Mouse (Mus musculus): ENCODE measurements around the gene 2610044O15Rik8. TPM values are rescaled to one million over a fixed set of nuclear protein-coding genes. Genes with fewer than 3 reads are reported as not detected.
A peak's percentile ranks its signal among the peaks of the same experiment; 100 is the strongest.
"Not testable (repeated sequence)": the region's sequence is repeated elsewhere in the genome, so short reads cannot be mapped to it uniquely, and the experiment has no call there.

Gene 2610044O15Rik8
- polyA plus RNA-seq (2015; fragmentation: Nextera tagmentation; extraction: Ambion mirVana) = 24.0 and 27.8 TPM in 2 replicates

DNA sequence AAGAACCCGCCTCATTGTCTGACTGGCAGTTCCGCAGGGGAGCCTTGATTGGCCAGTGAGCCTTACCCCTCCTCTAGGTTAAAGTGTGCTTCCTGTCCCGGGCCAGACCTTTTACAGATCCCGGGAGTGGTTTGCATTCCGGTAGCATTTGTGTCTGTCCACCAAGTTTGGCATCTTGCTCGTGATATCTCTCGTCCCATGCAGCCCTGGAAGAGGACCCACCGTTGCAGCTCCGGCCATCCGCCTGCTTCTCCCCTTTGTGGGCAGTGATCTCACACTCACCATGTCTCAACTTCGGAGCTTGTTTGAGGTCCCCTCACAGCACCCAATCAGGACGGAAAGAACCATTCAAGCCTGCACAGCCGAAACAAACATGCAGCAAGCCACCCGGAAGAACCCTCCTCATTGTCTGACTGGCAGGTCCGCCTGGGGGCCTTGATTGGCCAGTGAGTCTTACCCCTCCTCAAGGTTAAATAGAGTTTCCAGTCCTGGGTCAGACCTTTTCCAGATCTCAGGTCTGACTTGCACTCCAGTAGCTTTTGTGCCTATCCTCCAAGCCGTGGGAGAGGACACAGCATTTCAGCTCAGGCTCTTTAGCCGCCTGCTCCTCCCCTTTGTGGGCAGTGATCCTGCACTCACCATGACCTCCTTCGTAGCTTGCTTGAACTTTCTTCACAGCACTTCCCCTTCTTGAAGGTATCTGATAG is at the start of gene 2610044O15Rik8:
Gene 2610044O15Rik8 (minus strand): TSS at position 380 of the 707 bp plus-strand sequence.
- Histone ChIP-seq H3K9ac (peak within 1 kb of the TSS; percentile 69), H3K4me2 (peak within 1 kb of the TSS; percentile 72), H3K27me3 (no peaks in the 10 kb centered on the region), H3K9me3 (replicated peaks) (no peaks in the 10 kb centered on the region), H3K27ac (peak within 1 kb of the TSS; percentile 89), H3K4me3 (peak within 1 kb of the TSS; percentile 60), H3K4me1 (peaks cover 15% of the 10 kb centered on the region), H3K36me3 (ENCODE audit: poor library complexity, severe bottlenecking) (no peaks in the 10 kb centered on the region)
- peak; percentile 100 for ATAC-seq
- 3% methylated on average over 18 of the region's 18 CpGs for WGBS

DNA sequence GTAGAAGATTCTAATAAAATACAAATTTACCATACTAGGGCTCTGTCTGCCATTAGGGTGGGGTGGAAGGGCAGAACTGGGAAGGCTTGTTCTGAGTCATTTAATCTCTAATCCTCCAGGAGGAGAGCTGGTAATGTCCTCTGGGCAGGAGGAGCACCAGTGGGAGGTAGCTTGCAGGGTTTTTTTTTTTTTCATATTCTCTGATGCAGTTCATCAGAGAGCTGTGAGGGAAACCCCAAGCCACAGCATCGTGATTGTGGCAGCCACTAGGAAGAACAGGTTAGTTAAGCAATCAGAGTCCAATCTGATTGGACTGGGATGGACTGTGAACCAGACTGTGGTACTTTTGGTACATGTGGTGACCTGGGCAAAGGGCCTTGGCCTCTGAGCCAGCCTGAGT is 31.7 kb upstream of the 2610044O15Rik8 start:
- Histone ChIP-seq H3K4me2 (no peak overlapping the region), H3K9me3 (replicated peaks) (peaks cover 23% of the 10 kb centered on the region), H3K4me3 (no peak overlapping the region), H3K4me1 (0 out of 2 replicates have a peak, but pooled peaks cover 3% of the 10 kb centered on the region), H3K36me3 (ENCODE audit: poor library complexity, severe bottlenecking) (peaks cover 37% of the 10 kb centered on the region), H3K27me3 (no peaks in the 10 kb centered on the region), H3K27ac (no peak overlapping the region), H3K9ac (no peak overlapping the region)
- no peak for ATAC-seq
- WGBS = 91% methylated on average over 1 of the region's 1 CpGs

DNA sequence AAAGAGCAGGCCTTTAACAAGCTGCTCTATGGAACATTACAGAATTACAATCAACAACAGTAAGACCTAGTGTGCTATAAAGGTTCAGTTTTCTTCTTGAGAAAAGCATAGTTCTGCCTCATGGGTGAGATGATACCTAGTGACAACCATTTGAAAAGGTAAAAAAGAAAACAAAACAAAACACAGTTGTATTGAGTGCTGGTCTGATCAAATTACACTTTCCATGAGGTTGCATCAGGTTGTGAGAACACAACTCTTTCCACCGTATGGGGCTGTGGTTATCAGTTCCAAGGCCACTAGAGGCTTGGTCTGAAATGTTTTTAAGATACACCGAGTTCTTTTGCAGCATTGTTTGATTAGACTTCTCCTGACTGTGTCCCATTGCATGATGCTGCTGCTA is 30.1 kb upstream of the 2610044O15Rik8 start:
- peaks cover 20% of the 10 kb centered on the region for H3K36me3 ChIP-seq (ENCODE audit: poor library complexity, severe bottlenecking)
- WGBS = 86% methylated on average over 2 of the region's 2 CpGs
- peak overlapping the region; percentile 71 for H3K4me2 ChIP-seq
- no peaks in the 10 kb centered on the region for H3K27me3 ChIP-seq
- H3K27ac ChIP-seq = no peak overlapping the region
- no peak for ATAC-seq
- peak overlapping the region; percentile 51; the same call in 1 of the 2 replicates for H3K4me3 ChIP-seq
- H3K4me1 ChIP-seq = 0 out of 2 replicates have a peak, but pooled peaks cover 3% of the 10 kb centered on the region
- 0 out of 2 replicates have a peak overlapping the region, but pooled peaks have one; percentile 65 for H3K9ac ChIP-seq
- peaks cover 16% of the 10 kb centered on the region for H3K9me3 ChIP-seq (replicated peaks)

DNA sequence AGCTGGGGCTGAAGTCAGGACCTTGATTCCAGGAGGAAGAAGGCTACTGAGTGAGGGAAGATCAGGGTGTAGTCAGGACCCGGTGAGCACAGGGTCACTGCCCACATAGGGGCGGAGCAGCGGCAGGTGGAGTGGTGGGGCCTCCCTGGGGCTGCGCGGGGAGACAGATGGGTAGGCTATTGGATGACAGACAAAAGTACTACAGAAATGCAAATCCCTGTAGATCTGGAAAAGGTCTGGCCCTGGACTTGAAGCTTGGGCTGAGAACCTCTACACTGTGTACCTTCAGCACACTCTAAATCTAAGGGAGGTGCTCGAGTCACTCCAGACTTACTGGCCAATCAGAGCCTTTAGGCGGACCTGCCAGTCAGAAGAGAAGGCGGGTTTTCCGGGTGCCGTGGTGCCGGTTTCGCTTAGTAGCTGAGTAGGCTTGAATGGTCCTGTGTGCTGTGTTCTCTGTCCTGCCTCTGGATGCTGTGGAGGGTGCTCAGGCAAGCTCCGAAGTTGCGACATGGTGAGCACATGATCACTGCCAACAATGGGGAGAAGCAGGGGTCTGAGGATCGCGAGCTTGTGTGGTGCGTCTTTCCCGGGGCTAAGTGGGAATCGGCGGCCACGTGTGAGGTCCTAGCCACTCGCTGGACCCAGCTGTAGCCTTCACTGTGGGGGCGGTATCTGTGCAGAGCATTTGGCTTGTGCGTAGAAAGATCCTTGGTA is 29.2 kb upstream of the 2610044O15Rik8 start:
- Histone ChIP-seq H3K36me3 (ENCODE audit: poor library complexity, severe bottlenecking) (peaks cover 11% of the 10 kb centered on the region), H3K27ac (peak overlapping the region; percentile 14; the same call in 1 of the 2 replicates), H3K9me3 (replicated peaks) (peaks cover 15% of the 10 kb centered on the region), H3K4me3 (peak overlapping the region; percentile 51), H3K4me2 (peak overlapping the region; percentile 71), H3K9ac (peak overlapping the region; percentile 65)
- ATAC-seq = peak; percentile 99
- H3K4me1 ChIP-seq, H3K27me3 ChIP-seq: not testable (repeated sequence)
- under 1% methylated on average over 24 of the region's 24 CpGs for WGBS

DNA sequence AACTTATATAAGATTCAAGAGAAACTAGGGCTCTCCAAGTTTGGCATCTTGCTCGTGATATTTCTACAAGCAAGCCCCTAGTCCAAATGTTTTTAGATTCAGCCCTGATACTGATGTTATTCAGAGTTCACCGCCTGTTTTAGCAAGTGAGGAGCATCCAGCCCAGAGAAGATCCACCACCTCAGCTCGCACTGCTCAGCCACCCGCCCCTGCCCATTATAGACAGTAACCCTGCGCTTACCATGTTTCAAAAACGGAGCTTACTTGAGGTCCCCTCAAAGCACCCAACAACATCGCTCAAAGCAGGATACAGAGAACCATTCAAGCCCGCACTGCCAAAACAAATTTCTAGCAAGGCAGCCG is 561 bp downstream of the 2610044O15Rik8 start:
- Histone ChIP-seq H3K27ac (peak overlapping the region; percentile 89; the same call in 1 of the 2 replicates), H3K36me3 (ENCODE audit: poor library complexity, severe bottlenecking) (no peaks in the 10 kb centered on the region), H3K9ac (peak overlapping the region; percentile 69), H3K4me1 (peaks cover 15% of the 10 kb centered on the region), H3K4me2 (peak overlapping the region; percentile 72), H3K4me3 (peak overlapping the region; percentile 60), H3K27me3 (no peaks in the 10 kb centered on the region), H3K9me3 (replicated peaks) (no peaks in the 10 kb centered on the region)
- ATAC-seq = no peak
- WGBS = under 1% methylated on average over 9 of the region's 9 CpGs

Other genes starting within 250 kb of the 2610044O15Rik8 start
- 0.09 TPM in 1 of 2 replicates, not detected in the other for gene Ccdc7a, start 168.9 kb downstream of the 2610044O15Rik8 start, polyA plus RNA-seq (2015; fragmentation: Nextera tagmentation; extraction: Ambion mirVana)
- gene Ccdc7b, start 167.3 kb downstream of the 2610044O15Rik8 start, polyA plus RNA-seq (2015; fragmentation: Nextera tagmentation; extraction: Ambion mirVana) = not detected in 2 replicates
- gene Gm10999, start 102.7 kb downstream of the 2610044O15Rik8 start, polyA plus RNA-seq (2015; fragmentation: Nextera tagmentation; extraction: Ambion mirVana) = not detected in 2 replicates